Mouse (Mus musculus): ENCODE data around the gene Usp10. TPM values are rescaled to one million over a fixed set of nuclear protein-coding genes. Genes with fewer than 3 reads are reported as not detected.

Gene Usp10
- total RNA-seq (2021) = 100 to 1,000 TPM in 1 of 2 experiments, 10 to 100 TPM in 1; 94.5 to 114 TPM

DNA sequence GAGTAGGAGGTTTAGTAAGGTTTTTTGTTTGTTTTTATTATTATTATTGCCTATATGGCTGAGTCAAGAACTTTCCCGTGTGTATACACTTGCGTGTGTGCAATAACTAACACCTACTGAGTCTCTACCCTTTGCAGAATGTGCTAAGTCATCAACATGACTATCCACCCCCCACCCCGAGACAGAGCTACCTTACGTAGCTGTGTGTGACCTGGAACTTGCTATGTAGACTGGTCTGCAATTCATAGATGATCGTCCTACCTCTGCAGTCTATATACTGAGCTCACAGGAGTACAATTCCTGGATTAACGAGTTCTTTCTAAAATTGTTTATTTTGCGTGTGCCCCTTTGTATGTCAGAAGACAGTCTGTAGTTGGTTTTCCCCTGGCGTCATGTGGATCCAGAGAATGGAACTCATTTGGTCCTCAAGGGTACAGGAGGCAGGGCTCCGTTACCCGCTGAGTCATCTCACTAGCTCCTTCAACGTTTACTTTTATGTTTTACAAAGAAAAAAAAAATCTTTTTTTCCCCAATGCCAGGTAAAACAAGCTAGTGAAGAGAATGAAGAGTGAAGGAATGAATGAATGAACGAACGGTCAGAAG is at the start of gene Usp10:
TSS of gene Usp10 (plus strand) at position 417 of the 603 bp plus-strand sequence.
- no peak for DNase-seq (ENCODE audit: extremely low spot score in 1 of 2, low spot score in 2 of 2)
- intact Hi-C loops (cut with DNase I) = no loop called here

DNA sequence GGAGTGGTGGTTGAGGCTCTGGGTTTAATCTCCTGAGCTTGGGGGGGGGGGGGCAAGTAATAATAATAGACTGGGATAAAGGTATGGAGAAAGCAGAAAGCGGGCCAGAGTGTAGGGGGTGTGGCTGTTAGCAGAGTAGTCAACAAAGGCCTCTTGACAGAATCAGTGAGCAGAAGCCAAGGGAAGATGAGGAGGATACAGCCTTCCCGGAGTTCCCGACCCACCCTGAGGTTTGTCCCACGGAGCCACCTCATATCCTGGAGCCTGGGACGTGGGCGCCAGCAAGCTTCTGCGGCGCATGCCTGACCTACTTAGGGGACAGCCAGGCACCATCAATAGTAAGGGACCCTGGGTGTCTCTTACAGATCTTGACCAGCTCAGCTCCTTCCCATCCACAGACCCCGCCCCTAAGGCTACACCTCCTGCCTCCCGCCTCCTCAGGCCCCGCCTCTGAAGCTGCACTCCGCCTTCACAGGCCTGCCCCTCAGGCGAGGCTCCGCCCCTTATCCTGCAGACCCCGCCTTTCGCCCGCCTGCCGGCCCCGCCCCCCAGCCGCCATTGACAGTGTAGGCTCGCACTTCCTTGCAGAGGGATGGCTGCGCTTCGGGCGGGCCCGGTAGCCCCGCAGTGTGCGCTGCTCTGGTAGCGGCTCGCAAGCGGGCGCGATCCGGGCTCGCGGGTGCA is 48.3 kb upstream of the Usp10 start, which contains the start of gene Klhl36:
TSS of gene Klhl36 (plus strand) at position 561 of the 684 bp plus-strand sequence.
- peak; percentile 92 to 97 for DNase-seq (ENCODE audit: extremely low spot score in 1 of 2, low spot score in 2 of 2)
- intact Hi-C loops (cut with DNase I) = no loop called here

DNA sequence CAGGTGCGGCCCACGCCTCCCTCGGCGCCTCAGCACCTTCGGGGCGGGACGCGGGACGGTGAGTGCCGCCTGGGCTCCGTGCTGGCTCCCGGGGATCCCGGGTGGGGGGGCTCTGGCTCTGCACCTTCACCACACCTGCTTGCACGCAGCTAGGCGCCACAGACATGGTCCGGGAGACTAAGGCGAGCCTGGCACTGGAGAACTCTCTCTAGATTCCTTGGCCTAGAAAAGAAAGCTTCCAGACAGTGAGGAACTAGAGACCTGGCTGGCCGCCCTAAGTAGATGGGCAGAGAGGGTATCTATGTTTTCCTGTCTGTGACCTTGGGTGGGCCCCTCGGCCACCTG is 47.8 kb upstream of the Usp10 start:
- intact Hi-C loops (cut with DNase I) = no loop called here
- DNase-seq (ENCODE audit: extremely low spot score in 1 of 2, low spot score in 2 of 2) = no peak

DNA sequence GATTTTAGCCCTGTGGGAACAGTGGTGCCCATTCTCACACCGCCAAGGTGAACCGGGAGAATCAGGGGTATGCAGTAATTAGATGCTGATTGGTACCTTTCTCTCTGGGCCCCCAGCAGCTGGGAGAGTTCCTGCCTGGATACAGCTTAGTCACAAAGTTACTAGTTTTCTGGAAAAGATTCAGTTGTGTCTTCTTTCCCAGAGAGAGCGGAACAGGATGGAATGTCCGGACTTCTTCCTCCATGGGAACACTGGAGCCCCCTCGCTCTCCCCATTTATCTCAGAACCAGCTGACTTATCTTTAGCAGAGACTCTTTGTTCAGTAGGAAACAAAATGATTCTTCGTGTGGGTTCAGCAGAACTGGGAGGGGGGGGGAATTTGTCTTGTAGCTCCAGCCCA is 47.4 kb upstream of the Usp10 start:
- intact Hi-C loops (cut with DNase I) = no loop called here
- no peak for DNase-seq (ENCODE audit: extremely low spot score in 1 of 2, low spot score in 2 of 2)

DNA sequence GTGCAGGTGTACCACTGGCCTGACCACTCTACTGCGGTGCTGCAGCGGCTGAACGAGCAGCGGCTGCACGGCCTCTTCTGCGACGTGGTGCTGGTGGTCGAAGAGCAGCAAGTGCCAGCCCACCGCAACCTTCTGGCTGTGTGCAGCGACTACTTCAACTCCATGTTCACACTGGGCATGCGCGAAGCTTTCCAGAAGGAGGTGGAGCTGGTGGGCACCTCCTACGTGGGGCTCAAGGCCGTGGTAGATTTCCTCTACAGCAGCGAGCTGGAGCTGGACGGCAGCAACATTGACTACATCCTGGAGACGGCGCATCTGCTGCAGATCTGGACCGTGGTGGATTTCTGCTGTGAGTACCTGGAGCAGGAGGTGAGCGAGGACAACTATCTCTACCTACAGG is 40.5 kb upstream of the Usp10 start:
- intact Hi-C loops (cut with DNase I) = no loop called here
- no peak for DNase-seq (ENCODE audit: extremely low spot score in 1 of 2, low spot score in 2 of 2)

DNA sequence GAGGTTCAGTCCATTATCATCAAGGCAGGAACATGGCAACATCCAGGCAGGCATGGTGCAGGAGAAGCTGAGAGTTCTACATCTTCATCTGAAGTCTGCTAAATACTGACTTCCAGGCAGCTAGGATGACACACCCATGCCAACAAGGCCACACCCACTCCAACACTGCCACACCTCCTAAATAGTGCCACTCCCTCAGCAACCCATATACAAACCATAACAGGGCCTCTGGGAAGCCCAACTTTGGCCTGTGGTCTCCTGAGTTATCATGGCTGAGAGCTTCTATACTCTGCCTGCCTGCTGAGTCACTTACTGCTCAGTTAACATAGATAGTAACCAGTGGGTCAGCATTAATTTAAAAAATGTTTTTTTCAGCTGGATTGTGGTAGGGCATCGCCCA is 37.0 kb upstream of the Usp10 start:
- no peak for DNase-seq (ENCODE audit: extremely low spot score in 1 of 2, low spot score in 2 of 2)

DNA sequence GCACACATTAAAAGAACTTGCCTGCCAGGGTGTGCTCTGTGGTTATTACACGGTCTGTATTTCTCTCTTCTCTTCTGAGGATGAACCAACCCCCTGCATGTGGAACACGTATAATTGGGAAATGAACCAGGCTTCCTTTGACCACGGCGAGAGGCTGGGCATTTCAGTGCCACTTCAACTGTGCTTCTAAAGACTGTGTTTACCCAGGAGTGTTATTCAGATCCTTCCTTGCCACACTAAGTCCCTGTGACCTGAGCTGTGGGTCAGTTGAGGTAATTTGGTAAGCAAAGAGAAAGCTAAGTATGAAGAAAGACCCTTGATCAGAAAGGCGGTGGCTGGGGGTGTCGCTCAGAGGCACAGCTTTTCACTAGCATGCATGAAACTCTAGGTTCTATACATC is 28.9 kb upstream of the Usp10 start:
- intact Hi-C loops (cut with DNase I) = no loop called here
- DNase-seq (ENCODE audit: extremely low spot score in 1 of 2, low spot score in 2 of 2) = no peak

More for the DNA sequence above, 37.0 kb upstream of the Usp10 start:
- intact Hi-C loops (cut with DNase I) = no loop called here

DNA sequence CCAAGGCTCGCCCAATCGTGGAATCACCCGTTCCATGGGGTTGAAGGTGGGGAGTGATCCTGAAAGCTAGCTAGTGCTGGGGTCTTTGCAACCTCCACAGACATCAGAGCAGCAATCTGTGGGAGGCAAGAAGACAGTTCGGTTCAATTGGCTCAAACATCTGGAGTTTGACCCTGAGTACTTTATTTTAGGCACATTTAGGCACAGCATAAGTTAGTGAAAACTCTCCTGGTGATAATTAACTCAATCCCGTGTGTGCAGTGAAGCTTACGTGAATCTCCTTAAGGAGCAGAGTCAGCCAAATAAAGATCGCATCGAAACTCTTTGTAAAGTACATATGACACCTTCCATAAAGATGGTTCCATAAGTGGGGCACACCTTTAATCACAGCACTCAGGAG is 28.2 kb upstream of the Usp10 start:
- intact Hi-C loops (cut with DNase I) = no loop called here
- DNase-seq (ENCODE audit: extremely low spot score in 1 of 2, low spot score in 2 of 2) = no peak

DNA sequence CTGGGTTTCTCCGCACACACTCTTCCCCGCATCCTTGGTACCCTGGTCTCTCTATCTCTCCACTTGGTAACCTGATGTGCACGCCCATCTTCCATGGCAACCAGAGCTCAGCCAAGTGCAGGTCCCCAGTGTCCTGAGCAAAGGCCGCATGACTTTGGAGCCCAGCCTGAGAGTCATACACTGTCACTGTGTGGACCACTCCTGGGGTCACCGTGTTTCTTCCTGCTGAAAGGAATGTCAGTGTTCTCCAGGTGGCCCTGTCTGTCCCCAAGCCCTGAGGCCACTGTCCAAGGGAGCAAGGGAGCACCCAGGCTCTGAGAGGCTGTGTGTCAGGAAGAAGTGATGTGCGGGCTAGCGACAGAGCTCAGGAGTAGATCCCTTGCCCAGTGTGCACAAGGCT is 26.9 kb upstream of the Usp10 start:
- intact Hi-C loops (cut with DNase I) = no loop called here
- DNase-seq (ENCODE audit: extremely low spot score in 1 of 2, low spot score in 2 of 2) = no peak

DNA sequence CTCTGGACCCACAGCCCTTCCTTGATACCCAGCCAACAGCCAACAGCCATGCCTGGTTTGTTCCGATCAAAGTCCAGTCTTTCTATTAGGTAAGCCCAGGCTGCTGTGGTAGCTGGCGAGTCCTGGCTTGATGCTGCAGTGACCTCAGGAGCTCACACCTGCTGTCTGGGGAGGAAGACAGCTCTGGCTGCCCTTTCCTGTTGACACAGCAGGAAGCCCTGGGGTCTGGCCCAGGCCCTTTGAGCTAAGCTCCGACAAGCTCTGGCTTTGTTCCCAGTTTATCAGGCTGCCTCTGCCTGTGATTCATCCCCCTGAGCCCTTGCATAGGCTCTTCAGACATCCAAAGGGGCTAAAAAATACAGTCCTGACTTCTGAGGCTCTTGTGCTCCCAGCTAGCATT is 24.5 kb upstream of the Usp10 start:
- DNase-seq (ENCODE audit: extremely low spot score in 1 of 2, low spot score in 2 of 2) = peak; percentile 16 to 86
- intact Hi-C loops (cut with DNase I) = no loop called here

DNA sequence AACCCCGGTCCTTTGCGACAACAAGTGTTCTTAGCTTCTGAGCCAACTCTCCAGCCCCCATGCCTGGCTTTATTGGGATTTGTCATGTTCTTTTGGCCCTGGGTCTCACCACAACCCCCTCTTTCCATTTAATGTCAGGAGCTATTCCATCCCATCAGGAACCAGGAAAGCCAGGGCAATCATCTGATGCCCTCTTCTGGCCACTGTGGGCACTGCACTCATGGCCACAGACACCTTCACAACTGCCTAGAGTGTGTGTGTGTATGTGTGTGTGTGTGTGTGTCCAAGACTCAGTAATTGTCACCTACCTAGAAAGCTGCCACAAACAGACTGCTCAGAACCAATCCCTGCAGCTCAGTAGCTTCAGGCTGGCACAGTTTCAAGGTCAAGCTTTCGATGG is 23.0 kb upstream of the Usp10 start:
- DNase-seq (ENCODE audit: extremely low spot score in 1 of 2, low spot score in 2 of 2) = no peak
- intact Hi-C loops (cut with DNase I) = no loop called here

DNA sequence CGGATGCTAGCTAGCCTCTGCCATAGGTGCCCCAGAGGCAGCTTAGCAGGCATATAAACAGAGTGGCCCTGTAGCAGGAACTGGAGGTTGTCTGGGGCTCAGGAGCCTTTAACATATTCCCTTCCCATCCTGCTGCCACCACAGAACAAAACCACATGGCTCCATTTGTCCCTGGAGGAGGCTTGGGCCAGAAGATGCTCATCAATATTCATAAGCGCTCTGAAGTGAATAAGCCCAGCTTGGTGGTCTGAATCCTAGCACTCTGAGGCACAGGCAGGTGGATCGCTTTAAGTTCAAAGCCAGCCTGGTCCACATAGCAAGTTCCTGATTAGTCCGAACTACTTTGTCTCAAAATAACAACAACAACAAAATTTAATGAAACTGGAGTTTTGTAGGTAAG is 22.1 kb upstream of the Usp10 start:
- DNase-seq (ENCODE audit: extremely low spot score in 1 of 2, low spot score in 2 of 2) = no peak
- intact Hi-C loops (cut with DNase I) = no loop called here

DNA sequence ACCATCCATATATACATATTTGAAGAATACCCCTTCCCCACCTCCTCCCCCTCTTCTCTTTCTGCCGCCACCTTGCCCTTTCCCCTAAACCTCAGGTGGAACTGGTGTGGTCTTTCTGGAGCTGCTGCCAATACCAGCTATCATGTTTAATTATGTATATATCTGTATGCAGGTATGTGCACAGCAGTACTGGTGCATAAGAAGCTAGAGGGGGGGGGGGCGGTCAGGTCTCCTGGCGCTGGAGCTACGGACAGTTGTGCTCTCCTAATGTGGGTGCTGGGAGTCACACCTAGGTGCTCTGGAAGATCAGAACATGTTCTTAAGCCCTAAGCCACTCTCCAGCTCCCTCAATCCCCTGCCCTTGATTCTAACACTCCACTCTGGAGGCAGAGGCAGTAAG is 13.1 kb upstream of the Usp10 start:
- no peak for DNase-seq (ENCODE audit: extremely low spot score in 1 of 2, low spot score in 2 of 2)
- intact Hi-C loops (cut with DNase I) = no loop called here

DNA sequence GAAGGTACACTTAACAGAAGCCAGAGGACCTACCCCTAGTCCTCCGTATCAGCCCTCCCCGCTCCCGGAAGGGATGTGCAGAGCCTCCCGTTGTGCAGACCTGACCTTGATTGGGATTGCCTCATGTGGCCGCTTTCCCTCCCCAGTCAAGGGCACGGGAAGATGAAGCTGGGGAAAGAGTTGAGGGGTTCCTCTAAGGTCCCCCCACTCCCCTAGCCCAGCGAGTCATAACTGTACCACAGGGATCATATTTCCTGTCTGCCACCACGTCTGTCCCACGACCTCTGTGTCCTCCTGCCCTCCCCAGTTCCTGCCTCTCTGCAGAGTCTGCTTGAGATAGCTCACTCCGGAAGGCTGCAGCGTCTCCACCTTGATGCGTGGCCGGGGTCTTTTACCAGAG is 12.2 kb upstream of the Usp10 start:
- intact Hi-C loops (cut with DNase I) = no loop called here
- no peak for DNase-seq (ENCODE audit: extremely low spot score in 1 of 2, low spot score in 2 of 2)

DNA sequence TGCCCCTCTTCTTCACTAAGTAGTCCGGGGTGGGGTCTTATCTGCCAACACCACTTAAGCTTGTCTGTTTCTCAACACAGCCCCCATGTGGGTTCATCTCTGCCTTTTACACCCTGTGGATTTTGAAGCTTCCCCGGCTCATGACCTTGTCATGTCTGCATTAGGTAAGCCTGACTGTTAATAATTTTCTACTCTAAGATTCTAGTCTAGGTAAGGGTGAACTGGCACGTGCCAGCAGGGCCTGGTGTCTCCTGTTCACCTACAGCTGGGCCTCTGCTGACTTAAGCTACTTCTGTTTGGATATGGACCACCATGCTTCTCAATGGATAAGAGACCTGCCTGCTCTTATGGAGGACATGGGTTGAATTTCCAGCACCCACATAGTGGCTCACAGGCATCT is 8.8 kb upstream of the Usp10 start:
- DNase-seq (ENCODE audit: extremely low spot score in 1 of 2, low spot score in 2 of 2) = no peak
- intact Hi-C loops (cut with DNase I) = no loop called here

DNA sequence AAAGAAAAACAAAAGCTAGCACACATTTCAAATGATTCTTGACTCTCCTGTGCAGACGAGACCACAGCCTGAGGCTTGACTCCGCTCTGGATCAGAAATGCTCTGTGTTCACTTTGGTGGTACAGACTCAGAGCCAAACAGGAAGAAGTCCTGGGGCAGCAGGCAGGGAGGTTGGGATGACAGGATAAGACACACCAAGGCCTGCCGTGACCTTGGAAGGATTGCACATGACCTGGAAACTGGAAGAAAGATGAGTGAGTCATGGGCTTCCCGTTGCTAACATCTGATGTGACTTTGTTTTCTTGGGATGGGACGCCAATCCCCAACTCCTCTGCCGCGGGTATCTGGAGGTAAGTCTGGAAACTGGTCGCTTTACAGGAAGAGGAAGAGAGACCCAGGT is 8.2 kb upstream of the Usp10 start:
- intact Hi-C loops (cut with DNase I) = no loop called here
- DNase-seq (ENCODE audit: extremely low spot score in 1 of 2, low spot score in 2 of 2) = peak in 1 of 2 experiments; percentile 42

DNA sequence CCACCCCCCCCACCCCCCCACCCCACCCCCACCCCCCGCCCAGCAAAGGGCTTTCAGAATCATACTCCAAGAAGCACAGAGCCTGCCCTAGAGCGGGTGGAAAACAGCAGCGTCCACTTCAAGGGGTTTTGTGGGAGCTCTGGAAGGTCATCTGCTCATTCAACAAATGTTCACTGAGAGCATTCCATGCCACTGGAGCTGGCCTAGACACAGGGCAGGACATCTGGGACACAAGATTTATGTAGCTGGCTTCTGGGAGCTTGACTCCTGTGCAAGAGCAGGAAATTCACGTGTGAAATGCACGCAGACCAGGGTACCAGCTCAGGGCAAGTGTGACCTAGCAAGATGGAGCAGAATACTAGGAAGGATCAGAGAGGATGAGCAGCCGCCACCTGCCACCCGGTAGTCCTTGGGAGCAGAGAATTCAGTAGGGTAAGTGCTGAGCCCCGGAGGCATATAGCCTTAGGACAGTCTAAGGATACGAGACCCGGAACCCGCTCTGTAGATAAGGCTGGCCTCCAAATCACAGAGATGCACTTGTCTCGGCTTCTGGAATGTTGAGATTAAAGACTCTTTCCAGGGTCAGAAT is 5.7 kb upstream of the Usp10 start:
- intact Hi-C loops (cut with DNase I) = no loop called here
- no peak for DNase-seq (ENCODE audit: extremely low spot score in 1 of 2, low spot score in 2 of 2)

DNA sequence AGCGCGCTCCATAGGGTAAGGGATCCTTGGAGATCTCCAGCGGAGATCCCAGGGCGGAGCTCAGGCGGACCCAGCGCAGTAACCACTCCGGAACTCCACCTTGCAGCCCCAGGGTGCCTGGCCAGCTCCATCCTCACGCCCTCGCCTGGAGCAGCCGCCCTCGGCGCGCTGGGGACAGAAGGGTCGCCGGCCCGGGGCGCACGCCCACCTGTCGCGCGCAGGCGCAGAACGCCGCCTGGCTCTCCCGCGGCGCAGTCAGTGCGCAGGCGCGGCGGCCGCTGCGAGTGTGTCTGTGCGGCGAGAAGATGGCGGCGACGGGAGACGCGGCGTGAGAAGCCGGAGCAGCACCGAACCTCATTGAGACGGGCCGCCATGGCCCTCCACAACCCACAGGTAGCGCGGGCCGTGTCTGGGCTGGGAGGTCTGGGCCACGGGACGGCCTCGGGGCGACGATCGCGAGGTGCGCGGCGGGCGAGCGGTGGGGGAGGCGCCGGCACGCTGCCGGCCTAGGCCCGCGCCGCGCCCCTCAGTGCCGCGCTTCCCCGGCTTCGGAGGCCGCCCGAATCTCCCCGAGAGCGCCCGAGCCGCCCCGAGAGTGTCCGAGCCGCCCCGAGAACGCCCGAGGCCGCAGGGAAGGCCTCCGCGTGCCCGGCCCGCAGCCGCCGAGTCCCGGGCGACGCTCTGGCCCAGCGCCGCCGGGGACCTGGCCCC is 542 bp downstream of the Usp10 start, which contains the start of gene Gm20388:
TSS of gene Gm20388 (plus strand) at position 295 of the 711 bp plus-strand sequence.
- intact Hi-C loops (cut with DNase I) = no loop called here
- peak; percentile 84 to 92 for DNase-seq (ENCODE audit: extremely low spot score in 1 of 2, low spot score in 2 of 2)

DNA sequence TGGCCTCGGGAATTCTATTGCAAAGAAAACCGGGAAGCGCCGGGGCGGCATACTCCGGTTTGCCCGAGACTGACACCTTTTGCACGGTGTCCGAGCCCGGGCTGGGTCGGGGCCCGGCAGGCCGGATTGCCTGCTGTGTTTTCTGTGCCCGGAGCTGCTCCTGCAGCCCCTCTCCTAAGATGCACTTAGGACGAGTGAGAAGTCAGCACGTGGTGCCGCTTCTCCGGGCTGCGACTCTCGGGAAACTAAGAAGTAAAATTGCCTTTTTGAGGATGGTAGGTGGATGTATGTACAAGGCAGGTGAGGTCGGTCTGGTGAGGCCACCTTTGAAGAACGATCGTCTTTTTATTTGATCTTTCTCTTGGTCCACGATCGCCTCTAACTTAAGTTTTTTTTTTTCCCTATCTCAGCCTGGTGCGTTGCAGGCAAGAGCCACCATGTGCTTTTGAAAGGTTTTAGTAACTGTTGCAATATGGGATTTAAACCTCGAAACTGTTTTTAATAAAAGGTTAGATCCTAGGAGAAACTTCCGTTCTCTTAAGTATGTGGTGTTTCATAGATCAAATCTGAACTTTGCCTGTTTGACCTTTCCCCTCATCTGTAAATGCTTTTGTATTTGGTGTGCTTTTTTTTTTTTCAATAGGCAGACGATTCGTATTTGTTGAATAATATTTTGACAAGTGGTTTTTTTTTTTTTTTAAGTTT is 1.2 kb downstream of the Usp10 start:
- intact Hi-C loops (cut with DNase I) = no loop called here
- no peak for DNase-seq (ENCODE audit: extremely low spot score in 1 of 2, low spot score in 2 of 2)
